Mouse (Mus musculus) ES-Bruce4 (cell line): ENCODE data around the gene Cmas.

Experiments
- CTCF ChIP-seq: IDR thresholded peaks from one replicate; pipeline ENCODE4 v1.8.1; 2011; ENCODE audit warnings: low read depth, low read length
- POLR2A ChIP-seq: IDR thresholded peaks from one replicate; pipeline ENCODE4 v1.8.1; 2011; ENCODE audit warnings: low read length; ENCODE audit not compliant: insufficient read depth

- TF ChIP-seq CTCF (no peak), POLR2A (no peak)
These were observed 45.8 kb upstream of the Cmas start for GRCm38 (mm10) chr6:142710690-142711089.
